Mouse (Mus musculus): Measurements from ENCODE around the gene Arid2. TPM values are rescaled to one million over a fixed set of nuclear protein-coding genes. Genes with fewer than 3 reads are reported as not detected.
"Not testable (repeated sequence)": the region's sequence is repeated elsewhere in the genome, so short reads cannot be mapped to it uniquely, and the experiment has no call there.

Arid2 gene
- polyA plus RNA-seq, 1 experiment, result 9.3 TPM

DNA sequence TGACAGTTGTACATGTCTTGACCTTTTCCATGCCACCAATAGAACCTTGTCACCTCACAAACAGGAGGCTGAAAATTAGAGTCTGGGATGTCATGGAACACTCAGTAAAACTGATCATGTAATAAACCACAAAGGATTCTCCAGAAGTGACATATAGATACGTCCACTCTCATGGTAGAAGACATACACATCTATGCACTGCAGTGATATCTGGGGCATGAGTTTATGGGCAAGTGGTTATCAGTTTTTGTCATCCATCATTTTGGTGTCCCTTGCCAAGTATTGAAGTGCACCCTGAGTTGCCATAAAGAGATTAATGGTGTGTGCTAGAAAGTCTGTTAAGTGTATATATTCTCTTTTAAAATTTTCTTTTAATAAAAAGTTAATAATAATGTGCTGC, 25.6 kb downstream of the Arid2 start:
- peaks cover 80% of the 10 kb centered on the region for H3K79me2 ChIP-seq (ENCODE audit: control insufficient read depth, insufficient read depth)
- H3K36me3 ChIP-seq (ENCODE audit: control insufficient read depth, insufficient read depth), result peaks cover under 1% of the 10 kb centered on the region
- H3ac ChIP-seq (ENCODE audit: control insufficient read depth, insufficient read length), result no peak overlapping the region
- no peak overlapping the region for H3K4me2 ChIP-seq (ENCODE audit: low read depth)
- H3K27me3 ChIP-seq (ENCODE audit: control insufficient read depth, insufficient read depth, insufficient read length), result no peaks in the 10 kb centered on the region
- no peak overlapping the region for H3K4me3 ChIP-seq
- TF ChIP-seq SRF (IDR thresholded peaks at IDR 0.05; ENCODE audit: control insufficient read depth, insufficient read length, low read depth) (no peak), MYOG (IDR thresholded peaks at IDR 0.05; ENCODE audit: control insufficient read depth in 1 of 3, insufficient read depth in 1 of 3, insufficient read length in 2 of 3, low read depth in 2 of 3) (no peak)

- H3ac ChIP-seq (ENCODE audit: control insufficient read depth, insufficient read length), result no peak overlapping the region
- no peaks in the 10 kb centered on the region for H3K27me3 ChIP-seq (ENCODE audit: control insufficient read depth, insufficient read depth, insufficient read length)
- no peaks in the 10 kb centered on the region for H3K36me3 ChIP-seq (ENCODE audit: control insufficient read depth, insufficient read depth)
- H3K4me2 ChIP-seq (ENCODE audit: low read depth), result no peak overlapping the region
- no peak for TF ChIP-seq REST (IDR thresholded peaks at IDR 0.05; ENCODE audit: insufficient read depth, insufficient read length)
- no peak for TF ChIP-seq POLR2A (IDR thresholded peaks at IDR 0.05; ENCODE audit: insufficient read length, low read depth)
- TF ChIP-seq MAX (IDR thresholded peaks at IDR 0.05; ENCODE audit: low read depth), result no peak
- no peak for TF ChIP-seq TCF3 (IDR thresholded peaks at IDR 0.05; ENCODE audit: insufficient read length, low read depth)
- no peak for TF ChIP-seq E2F4 (IDR thresholded peaks at IDR 0.05; ENCODE audit: insufficient read depth)
- TF ChIP-seq POLR2AphosphoS2 (IDR thresholded peaks at IDR 0.05; ENCODE audit: insufficient read length, low read depth), result no peak
- TF ChIP-seq MYOG (IDR thresholded peaks at IDR 0.05; ENCODE audit: control insufficient read depth in 1 of 3, insufficient read depth in 1 of 3, insufficient read length in 2 of 3, low read depth in 2 of 3), result no peak
- peaks cover 80% of the 10 kb centered on the region for H3K79me2 ChIP-seq (ENCODE audit: control insufficient read depth, insufficient read depth)
- no peak overlapping the region for H3K4me3 ChIP-seq
Measured at GRCm38 (mm10) chr15:96315664-96316063, 28.3 kb downstream of the Arid2 start.

- no peaks in the 10 kb centered on the region for H3K27me3 ChIP-seq (ENCODE audit: control insufficient read depth, insufficient read depth, insufficient read length)
- peaks cover 86% of the 10 kb centered on the region for H3K79me2 ChIP-seq (ENCODE audit: control insufficient read depth, insufficient read depth)
- no peak overlapping the region for H3K4me3 ChIP-seq
- no peak overlapping the region for H3K4me2 ChIP-seq (ENCODE audit: low read depth)
- peaks cover 4% of the 10 kb centered on the region for H3K36me3 ChIP-seq (ENCODE audit: control insufficient read depth, insufficient read depth)
- no peak overlapping the region for H3ac ChIP-seq (ENCODE audit: control insufficient read depth, insufficient read length)
- TF ChIP-seq MYOD1 (IDR thresholded peaks at IDR 0.05; ENCODE audit: control insufficient read depth in 1 of 3, insufficient read length in 2 of 3, low read depth in 2 of 3) (no peak), USF1 (IDR thresholded peaks at IDR 0.05; ENCODE audit: low read depth) (no peak), CEBPB (IDR thresholded peaks at IDR 0.05; ENCODE audit: insufficient read depth, poor library complexity, severe bottlenecking) (no peak), TCF12 (IDR thresholded peaks at IDR 0.05; ENCODE audit: insufficient read depth, poor library complexity, severe bottlenecking) (no peak), MYOG (IDR thresholded peaks at IDR 0.05; ENCODE audit: control insufficient read depth in 1 of 3, insufficient read depth in 1 of 3, insufficient read length in 2 of 3, low read depth in 2 of 3) (no peak), E2F4 (IDR thresholded peaks at IDR 0.05; ENCODE audit: insufficient read depth) (no peak), TCF3 (IDR thresholded peaks at IDR 0.05; ENCODE audit: insufficient read length, low read depth) (no peak), POLR2A (IDR thresholded peaks at IDR 0.05; ENCODE audit: insufficient read length, low read depth) (no peak), MAX (IDR thresholded peaks at IDR 0.05; ENCODE audit: low read depth) (no peak), SRF (IDR thresholded peaks at IDR 0.05; ENCODE audit: control insufficient read depth, insufficient read length, low read depth) (no peak), POLR2AphosphoS2 (IDR thresholded peaks at IDR 0.05; ENCODE audit: insufficient read length, low read depth) (no peak), REST (IDR thresholded peaks at IDR 0.05; ENCODE audit: insufficient read depth, insufficient read length) (no peak)
Measured at GRCm38 (mm10) chr15:96319335-96319734, 32.0 kb downstream of the Arid2 start.

- Histone ChIP-seq H3K4me3 (no peak overlapping the region), H3K4me2 (ENCODE audit: low read depth) (no peak overlapping the region), H3ac (ENCODE audit: control insufficient read depth, insufficient read length) (no peak overlapping the region), H3K79me2 (ENCODE audit: control insufficient read depth, insufficient read depth) (peaks cover 62% of the 10 kb centered on the region), H3K27me3 (ENCODE audit: control insufficient read depth, insufficient read depth, insufficient read length) (no peaks in the 10 kb centered on the region), H3K36me3 (ENCODE audit: control insufficient read depth, insufficient read depth) (peaks cover 9% of the 10 kb centered on the region)
- TF ChIP-seq POLR2A (IDR thresholded peaks at IDR 0.05; ENCODE audit: insufficient read length, low read depth) (no peak), SRF (IDR thresholded peaks at IDR 0.05; ENCODE audit: control insufficient read depth, insufficient read length, low read depth) (no peak), TCF3 (IDR thresholded peaks at IDR 0.05; ENCODE audit: insufficient read length, low read depth) (no peak), TCF12 (IDR thresholded peaks at IDR 0.05; ENCODE audit: insufficient read depth, poor library complexity, severe bottlenecking) (no peak)
Measured at GRCm38 (mm10) chr15:96325726-96326328, 38.5 kb downstream of the Arid2 start.

GRCm38 (mm10) chr15:96328722-96329121, 41.4 kb downstream of the Arid2 start:
- H3K79me2 ChIP-seq (ENCODE audit: control insufficient read depth, insufficient read depth), result peaks cover 69% of the 10 kb centered on the region
- H3ac ChIP-seq (ENCODE audit: control insufficient read depth, insufficient read length); H3K4me2 ChIP-seq (ENCODE audit: low read depth); H3K4me3 ChIP-seq; H3K27me3 ChIP-seq (ENCODE audit: control insufficient read depth, insufficient read depth, insufficient read length); H3K36me3 ChIP-seq (ENCODE audit: control insufficient read depth, insufficient read depth): not testable (repeated sequence)

DNA sequence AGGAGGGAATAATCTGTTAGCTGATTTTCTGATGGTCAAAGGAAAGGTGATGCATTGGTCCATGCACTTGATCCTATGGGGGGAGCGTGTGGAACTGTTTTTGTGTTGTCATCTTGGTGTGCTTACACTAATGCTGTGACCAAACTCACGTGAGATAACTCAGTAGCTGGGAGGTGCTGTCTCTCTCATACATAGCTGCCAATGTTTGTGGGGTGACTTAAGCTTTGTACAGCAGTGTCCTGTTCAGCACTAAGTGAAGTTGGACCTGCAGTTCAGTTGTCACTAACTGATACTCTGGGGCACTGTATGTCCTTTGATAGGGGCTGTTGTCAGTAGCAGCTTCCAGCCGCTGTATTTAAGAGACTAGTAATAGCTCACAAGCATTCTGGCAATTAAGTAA, 43.2 kb downstream of the Arid2 start:
- Histone ChIP-seq H3K36me3 (ENCODE audit: control insufficient read depth, insufficient read depth) (no peaks in the 10 kb centered on the region), H3K79me2 (ENCODE audit: control insufficient read depth, insufficient read depth) (peaks cover 73% of the 10 kb centered on the region), H3K4me2 (ENCODE audit: low read depth) (peak overlapping the region; percentile 1), H3K27me3 (ENCODE audit: control insufficient read depth, insufficient read depth, insufficient read length) (no peaks in the 10 kb centered on the region), H3K4me3 (no peak overlapping the region), H3ac (ENCODE audit: control insufficient read depth, insufficient read length) (no peak overlapping the region)
- no peak for TF ChIP-seq MYOD1 (IDR thresholded peaks at IDR 0.05; ENCODE audit: control insufficient read depth in 1 of 3, insufficient read length in 2 of 3, low read depth in 2 of 3)
- TF ChIP-seq E2F4 (IDR thresholded peaks at IDR 0.05; ENCODE audit: insufficient read depth), result no peak
- TF ChIP-seq POLR2AphosphoS2 (IDR thresholded peaks at IDR 0.05; ENCODE audit: insufficient read length, low read depth), result no peak
- TF ChIP-seq MAX (IDR thresholded peaks at IDR 0.05; ENCODE audit: low read depth), result no peak
- TF ChIP-seq TCF3 (IDR thresholded peaks at IDR 0.05; ENCODE audit: insufficient read length, low read depth), result no peak
- no peak for TF ChIP-seq USF1 (IDR thresholded peaks at IDR 0.05; ENCODE audit: low read depth)
- TF ChIP-seq SRF (IDR thresholded peaks at IDR 0.05; ENCODE audit: control insufficient read depth, insufficient read length, low read depth), result no peak
- TF ChIP-seq POLR2A (IDR thresholded peaks at IDR 0.05; ENCODE audit: insufficient read length, low read depth), result no peak

Data from myocyte (in vitro differentiated cells).